Comparison of ENCODE assay signal across 30 mouse cellular contexts in genomic region chr8:123274447-123274846, GRCm38 (mm10).
"Had no signal": no experiment of that assay in that cellular context is flagged by ENCODE, and none has a peak within 500 bp of the region (broad histone marks: within the 10 kb centered on the region; RNA-seq: fewer than 3 reads in every experiment).

No protein-coding gene starts in this region.

- H3K4me1 ChIP-seq: heart, embryonic 12.5 days; heart, embryonic 13.5 days; heart, embryonic 15.5 days; hindbrain, embryonic 12.5 days; hindbrain, embryonic 13.5 days; hindbrain, embryonic 15.5 days; intestine, embryonic 15.5 days; kidney, embryonic 15.5 days had no signal

- H3K9me3 ChIP-seq: heart, embryonic 12.5 days; heart, embryonic 13.5 days; heart, embryonic 15.5 days; hindbrain, embryonic 10.5 days; hindbrain, embryonic 12.5 days; hindbrain, embryonic 13.5 days; hindbrain, embryonic 15.5 days; intestine, embryonic 15.5 days; kidney, embryonic 15.5 days had no signal

- H3K27ac ChIP-seq: heart, embryonic 13.5 days; heart, embryonic 15.5 days; hindbrain, embryonic 10.5 days; hindbrain, embryonic 12.5 days; hindbrain, embryonic 13.5 days; hindbrain, embryonic 14.5 days; hindbrain, embryonic 15.5 days; hindbrain, postnatal 0 days; intestine, embryonic 15.5 days; kidney, embryonic 15.5 days; kidney, postnatal 0 days; layer of hippocampus, adult 2 months; left cerebral cortex, adult 2 months had no signal

- H3K27me3 ChIP-seq: heart, embryonic 12.5 days; heart, embryonic 13.5 days; heart, embryonic 15.5 days; hindbrain, embryonic 12.5 days; hindbrain, embryonic 13.5 days; hindbrain, embryonic 15.5 days; intestine, embryonic 15.5 days; kidney, embryonic 15.5 days had no signal

- H3K4me3 ChIP-seq: heart, embryonic 12.5 days; heart, embryonic 13.5 days; heart, embryonic 15.5 days; hindbrain, embryonic 10.5 days; hindbrain, embryonic 12.5 days; hindbrain, embryonic 13.5 days; hindbrain, embryonic 15.5 days; intestine, embryonic 15.5 days; kidney, embryonic 15.5 days; layer of hippocampus, adult 2 months; left cerebral cortex, adult 2 months had no signal

- DNase-seq: heart, postnatal 10 days; heart, postnatal 14 days; heart, postnatal 36 days; heart, postnatal 4 days; kidney, adult 11 months; kidney, adult 18-20 months; kidney, adult 2 months; kidney, adult 8-10 months; kidney, adult 9 months; kidney, postnatal 10 days; kidney, postnatal 14 days; kidney, postnatal 25 days; kidney, postnatal 36 days; kidney, postnatal 4 days; layer of hippocampus, adult 9-11 months; layer of hippocampus, postnatal 36 days had no signal
